Mouse (Mus musculus) neural tube, embryonic 11.5 days (tissue): Measurements from ENCODE around the gene Oprm1. TPM values are rescaled to one million over a fixed set of nuclear protein-coding genes. Genes with fewer than 3 reads are reported as not detected.

Experiments
- ATAC-seq: fragments of 200-750 bp; cut with Nextera tagmentation; 2 replicates; pipeline ENCODE4 v1.8.0; 2017; ENCODE audit warnings: moderate number of reproducible peaks, mild to moderate bottlenecking, moderate TSS enrichment, moderate library complexity; ENCODE audit not compliant: insufficient read depth, low FRiP score, low TSS enrichment
- DNase-seq: peaks from one replicate; pipeline ENCODE4 v3.0.0-alpha.2; 2015; ENCODE audit warnings: low spot score
- H3K27ac ChIP-seq: fragments of 300-500 bp; sonication (generic); 2 replicates; pipeline ENCODE4 v1.5.1; 2014; ENCODE audit warnings: low read depth, mild to moderate bottlenecking, low read length
- H3K27me3 ChIP-seq: fragments of 300-500 bp; sonication (generic); 2 replicates; pipeline ENCODE4 v1.6.1; 2014; ENCODE audit warnings: mild to moderate bottlenecking, low read length, mixed read lengths; ENCODE audit not compliant: control insufficient read depth, insufficient read depth
- H3K36me3 ChIP-seq: fragments of 300-500 bp; sonication (generic); 2 replicates; pipeline ENCODE4 v1.6.1; 2014; ENCODE audit warnings: mild to moderate bottlenecking, low read length, moderate library complexity, mixed read lengths; ENCODE audit not compliant: control insufficient read depth, insufficient read depth
- H3K4me1 ChIP-seq: fragments of 300-500 bp; sonication (generic); 2 replicates; pipeline ENCODE4 v1.6.1; 2014; ENCODE audit warnings: low read length, mixed read lengths; ENCODE audit not compliant: control insufficient read depth, insufficient read depth
- H3K4me2 ChIP-seq: fragments of 300-500 bp; sonication (generic); 2 replicates; pipeline ENCODE4 v1.6.1; 2014; ENCODE audit warnings: low read depth, mild to moderate bottlenecking, moderate library complexity
- H3K4me3 ChIP-seq: fragments of 300-500 bp; sonication (generic); 2 replicates; pipeline ENCODE4 v1.5.1; 2014; ENCODE audit warnings: low read depth, low read length
- H3K9ac ChIP-seq: fragments of 300-500 bp; sonication (generic); 2 replicates; pipeline ENCODE4 v1.6.1; 2014; ENCODE audit warnings: mild to moderate bottlenecking, low read length
- H3K9me3 ChIP-seq: fragments of 300-500 bp; sonication (generic); 2 replicates; pipeline ENCODE4 v1.6.1; 2016; ENCODE audit warnings: low read length; ENCODE audit not compliant: control insufficient read depth
- WGBS: fragments of 180-500 bp; shearing (Covaris S2); extraction: QIAGEN DNeasy Blood & Tissue Kit; methylation state at CpG from one replicate; pipeline ENCODE4 v1.1.7; 2014; 5-methylcytosine and 5-hydroxymethylcytosine counted together
- polyA plus RNA-seq: library from polyadenylated mRNA; unstranded; fragments of >200 nt; fragmentation: Nextera tagmentation; extraction: Ambion mirVana; gene quantifications from 2 replicates; pipeline ENCODE4 v1.2.1, GENCODE M21; 2014

Gene Oprm1
- 0.65 and 0.77 TPM in 2 replicates for polyA plus RNA-seq

- 90% methylated on average over 3 of the region's 3 CpGs for WGBS
- no peak within 1 kb of the TSS for H3K4me2 ChIP-seq
- no peaks in the 10 kb centered on the region for H3K27me3 ChIP-seq
- ATAC-seq (no peak), DNase-seq (no peak)
- H3K4me3 ChIP-seq, result no peak within 1 kb of the TSS
- no peak within 1 kb of the TSS for H3K27ac ChIP-seq
- H3K36me3 ChIP-seq, result no peaks in the 10 kb centered on the region
- H3K4me1 ChIP-seq, result no peaks in the 10 kb centered on the region
- no peaks in the 10 kb centered on the region for H3K9me3 ChIP-seq
- H3K9ac ChIP-seq, result no peak within 1 kb of the TSS
Measured at GRCm38 (mm10) chr10:6758206-6758605, at the start of gene Oprm1. Gene Oprm1 (plus strand): TSS chr10:6758506.

GRCm38 (mm10) chr10:6717181-6717948 is 40.9 kb upstream of the Oprm1 start:
- no peak for DNase-seq
- no peak overlapping the region for H3K4me2 ChIP-seq
- no peak overlapping the region for H3K9ac ChIP-seq
- H3K27me3 ChIP-seq, result no peaks in the 10 kb centered on the region
- H3K4me3 ChIP-seq, result no peak overlapping the region
- WGBS, result 86% methylated on average over 4 of the region's 4 CpGs
- no peaks in the 10 kb centered on the region for H3K9me3 ChIP-seq
- no peak overlapping the region for H3K27ac ChIP-seq
- no peaks in the 10 kb centered on the region for H3K4me1 ChIP-seq
- ATAC-seq, result no peak
- no peaks in the 10 kb centered on the region for H3K36me3 ChIP-seq

GRCm38 (mm10) chr10:6723765-6724164 is 34.5 kb upstream of the Oprm1 start:
- Histone ChIP-seq H3K4me2 (no peak overlapping the region), H3K9ac (no peak overlapping the region), H3K36me3 (no peaks in the 10 kb centered on the region), H3K4me1 (no peaks in the 10 kb centered on the region), H3K4me3 (no peak overlapping the region), H3K9me3 (no peaks in the 10 kb centered on the region), H3K27ac (no peak overlapping the region), H3K27me3 (no peaks in the 10 kb centered on the region)
- no peak for DNase-seq
- no peak for ATAC-seq
- 71% methylated on average over 1 of the region's 1 CpGs for WGBS

GRCm38 (mm10) chr10:6728469-6728868 is 29.8 kb upstream of the Oprm1 start:
- ATAC-seq (no peak), DNase-seq (no peak)
- H3K4me2 ChIP-seq, result no peak overlapping the region
- H3K4me3 ChIP-seq, result no peak overlapping the region
- 92% methylated on average over 3 of the region's 3 CpGs for WGBS
- no peak overlapping the region for H3K9ac ChIP-seq
- no peak overlapping the region for H3K27ac ChIP-seq
- no peaks in the 10 kb centered on the region for H3K36me3 ChIP-seq
- no peaks in the 10 kb centered on the region for H3K9me3 ChIP-seq
- no peaks in the 10 kb centered on the region for H3K4me1 ChIP-seq
- H3K27me3 ChIP-seq, result no peaks in the 10 kb centered on the region

- DNase-seq (no peak), ATAC-seq (no peak)
- Histone ChIP-seq H3K9me3 (no peaks in the 10 kb centered on the region), H3K36me3 (no peaks in the 10 kb centered on the region), H3K9ac (no peak overlapping the region), H3K27ac (no peak overlapping the region), H3K27me3 (no peaks in the 10 kb centered on the region), H3K4me2 (no peak overlapping the region), H3K4me1 (no peaks in the 10 kb centered on the region), H3K4me3 (no peak overlapping the region)
- WGBS, result 92% methylated on average over 5 of the region's 5 CpGs
Measured at GRCm38 (mm10) chr10:6753375-6753774, 4.9 kb upstream of the Oprm1 start.

GRCm38 (mm10) chr10:6761287-6761811 is 3.0 kb downstream of the Oprm1 start, which contains the start of gene Gm10945:
Gene Gm10945 (minus strand): TSS chr10:6761761.
- ATAC-seq, result no peak
- Histone ChIP-seq H3K27me3 (no peaks in the 10 kb centered on the region), H3K4me1 (no peaks in the 10 kb centered on the region), H3K36me3 (no peaks in the 10 kb centered on the region), H3K9ac (no peak within 1 kb of the TSS), H3K4me2 (no peak within 1 kb of the TSS), H3K4me3 (no peak within 1 kb of the TSS), H3K27ac (no peak within 1 kb of the TSS), H3K9me3 (no peaks in the 10 kb centered on the region)
- DNase-seq, result no peak
- 93% methylated on average over 2 of the region's 2 CpGs for WGBS

- Histone ChIP-seq H3K4me3 (no peak overlapping the region; the same call in 1 of the 2 replicates), H3K9me3 (no peaks in the 10 kb centered on the region), H3K36me3 (no peaks in the 10 kb centered on the region), H3K9ac (no peak overlapping the region), H3K4me2 (peak overlapping the region; percentile 34), H3K27ac (no peak overlapping the region), H3K27me3 (no peaks in the 10 kb centered on the region), H3K4me1 (no peaks in the 10 kb centered on the region)
- WGBS, result 4% methylated on average over 25 of the region's 25 CpGs
- peak; percentile 60 for ATAC-seq
- DNase-seq, result peak; percentile 75
Measured at GRCm38 (mm10) chr10:6788517-6789237, 30.4 kb downstream of the Oprm1 start.

GRCm38 (mm10) chr10:6790226-6790625 is 31.9 kb downstream of the Oprm1 start:
- H3K9me3 ChIP-seq, result no peaks in the 10 kb centered on the region
- no peak overlapping the region for H3K27ac ChIP-seq
- H3K36me3 ChIP-seq, result no peaks in the 10 kb centered on the region
- H3K4me2 ChIP-seq, result no peak overlapping the region
- H3K9ac ChIP-seq, result no peak overlapping the region
- no peak for DNase-seq
- no peaks in the 10 kb centered on the region for H3K27me3 ChIP-seq
- no peaks in the 10 kb centered on the region for H3K4me1 ChIP-seq
- ATAC-seq, result no peak
- no peak overlapping the region for H3K4me3 ChIP-seq
